Mouse (Mus musculus) cerebellum, adult 18-20 months (tissue): Measurements from ENCODE around the gene Gm7029.
"Not testable (repeated sequence)": the region's sequence is repeated elsewhere in the genome, so short reads cannot be mapped to it uniquely, and the experiment has no call there.

Experiments
- DNase-seq, 2 experiments: peaks; one replicate each; pipeline ENCODE4 v3.0.0; 2021

Gm7029 gene

GRCm38 (mm10) chr17:33873537-33873936, at the start of gene Gm7029:
Gene Gm7029, plus strand, starts transcription at chr17:33873837.
- DNase-seq: not testable (repeated sequence)

- peak; percentile 96 to 97 for DNase-seq
These were observed 49.3 kb upstream of the Gm7029 start, which contains the start of the genes Rps28 and Ndufa7 for GRCm38 (mm10) chr17:33824084-33824996. Gene Rps28, minus strand, starts transcription at chr17:33824562. Gene Ndufa7, plus strand, starts transcription at chr17:33824572.

GRCm38 (mm10) chr17:33824997-33825330, 48.7 kb upstream of the Gm7029 start:
- DNase-seq: not testable (repeated sequence)

- DNase-seq: no peak
These were observed 48.2 kb upstream of the Gm7029 start for GRCm38 (mm10) chr17:33825462-33825861.

- peak; percentile 76 to 77 for DNase-seq
These were observed 46.8 kb upstream of the Gm7029 start for GRCm38 (mm10) chr17:33826850-33827249.

GRCm38 (mm10) chr17:33828892-33829291, 44.7 kb upstream of the Gm7029 start:
- DNase-seq: peak; percentile 68 to 71

- DNase-seq: no peak
These were observed 44.1 kb upstream of the Gm7029 start for GRCm38 (mm10) chr17:33829561-33829960.

- peak; percentile 95 for DNase-seq
These were observed 30.5 kb upstream of the Gm7029 start, which contains the start of gene Cd320 for GRCm38 (mm10) chr17:33842966-33843795. Gene Cd320, plus strand, starts transcription at chr17:33843091.

- DNase-seq: no peak
These were observed 29.4 kb upstream of the Gm7029 start for GRCm38 (mm10) chr17:33844196-33844595.

- DNase-seq: no peak
These were observed 25.5 kb upstream of the Gm7029 start for GRCm38 (mm10) chr17:33848139-33848538.

GRCm38 (mm10) chr17:33851331-33851730, 22.3 kb upstream of the Gm7029 start:
- no peak for DNase-seq

- DNase-seq: no peak
These were observed 15.8 kb upstream of the Gm7029 start for GRCm38 (mm10) chr17:33857816-33858215.

- peak; percentile 35 to 38 for DNase-seq
These were observed 8.2 kb upstream of the Gm7029 start for GRCm38 (mm10) chr17:33865330-33866030.

- DNase-seq: peak; percentile 26 to 37
These were observed 774 bp downstream of the Gm7029 start for GRCm38 (mm10) chr17:33874411-33874810.

GRCm38 (mm10) chr17:33875797-33876196, 2.2 kb downstream of the Gm7029 start:
- DNase-seq: not testable (repeated sequence)

GRCm38 (mm10) chr17:33884320-33884719, 10.7 kb downstream of the Gm7029 start:
- DNase-seq: not testable (repeated sequence)

- not testable (repeated sequence) for DNase-seq
These were observed 14.2 kb downstream of the Gm7029 start for GRCm38 (mm10) chr17:33887802-33888201.

GRCm38 (mm10) chr17:33888230-33888629, 14.6 kb downstream of the Gm7029 start:
- DNase-seq: not testable (repeated sequence)

- not testable (repeated sequence) for DNase-seq
These were observed 16.4 kb downstream of the Gm7029 start for GRCm38 (mm10) chr17:33889941-33890532.

- peak; percentile 99 for DNase-seq
These were observed 17.0 kb downstream of the Gm7029 start, which contains the start of gene Kifc1 for GRCm38 (mm10) chr17:33890533-33891059. Gene Kifc1, minus strand, starts transcription at chr17:33890661.

- DNase-seq: no peak
These were observed 17.7 kb downstream of the Gm7029 start for GRCm38 (mm10) chr17:33891357-33891756.

- DNase-seq: not testable (repeated sequence)
These were observed 18.3 kb downstream of the Gm7029 start for GRCm38 (mm10) chr17:33891892-33892291.
